Mouse (Mus musculus): Measurements from ENCODE around the gene Gm5415. TPM values are rescaled to one million over a fixed set of nuclear protein-coding genes. Genes with fewer than 3 reads are reported as not detected.
"Not testable (repeated sequence)": the region's sequence is repeated elsewhere in the genome, so short reads cannot be mapped to it uniquely, and the experiment has no call there.

Gm5415 gene
- polyA plus RNA-seq (2012; rRNA removed), result not detected in 2 replicates

GRCm38 (mm10) chr1:32547194-32547593 lies at the start of gene Gm5415:
Gm5415 (minus strand) TSS chr1:32547294.
- DNase-seq (ENCODE audit: low read depth), result not testable (repeated sequence)

- peak; percentile 44 for DNase-seq (ENCODE audit: low read depth)
- no peak for TF ChIP-seq POLR2A (IDR thresholded peaks at IDR 0.05; ENCODE audit: borderline replicate concordance, extremely low read depth, insufficient read depth, insufficient read length, poor library complexity, severe bottlenecking)
- no peak for TF ChIP-seq CTCF (IDR thresholded peaks at IDR 0.05; ENCODE audit: borderline replicate concordance, extremely low read depth, insufficient read depth, insufficient read length)
These were observed 21.8 kb upstream of the Gm5415 start for GRCm38 (mm10) chr1:32568901-32569300.

- TF ChIP-seq CTCF (IDR thresholded peaks at IDR 0.05; ENCODE audit: borderline replicate concordance, extremely low read depth, insufficient read depth, insufficient read length) (peak; percentile 46; the same call in 1 of the 2 replicates), POLR2A (IDR thresholded peaks at IDR 0.05; ENCODE audit: borderline replicate concordance, extremely low read depth, insufficient read depth, insufficient read length, poor library complexity, severe bottlenecking) (no peak)
- DNase-seq (ENCODE audit: low read depth), result peak; percentile 87
These were observed 6.8 kb upstream of the Gm5415 start for GRCm38 (mm10) chr1:32553925-32554324.

GRCm38 (mm10) chr1:32553459-32553858 lies 6.4 kb upstream of the Gm5415 start:
- TF ChIP-seq CTCF (IDR thresholded peaks at IDR 0.05; ENCODE audit: borderline replicate concordance, extremely low read depth, insufficient read depth, insufficient read length), result no peak
- TF ChIP-seq POLR2A (IDR thresholded peaks at IDR 0.05; ENCODE audit: borderline replicate concordance, extremely low read depth, insufficient read depth, insufficient read length, poor library complexity, severe bottlenecking), result no peak
- DNase-seq (ENCODE audit: low read depth), result peak; percentile 57

- no peak for DNase-seq (ENCODE audit: low read depth)
- no peak for TF ChIP-seq POLR2A (IDR thresholded peaks at IDR 0.05; ENCODE audit: borderline replicate concordance, extremely low read depth, insufficient read depth, insufficient read length, poor library complexity, severe bottlenecking)
- TF ChIP-seq CTCF (IDR thresholded peaks at IDR 0.05; ENCODE audit: borderline replicate concordance, extremely low read depth, insufficient read depth, insufficient read length), result no peak
These were observed 43.7 kb downstream of the Gm5415 start for GRCm38 (mm10) chr1:32503381-32503780.

Measured in brain, embryonic 14.5 days (tissue).